In genomic region chr19:11121016-11121420, GRCm38 (mm10) we compare ENCODE assay signal across 8 mouse cellular contexts. TPM values are rescaled to one million over a fixed set of nuclear protein-coding genes. Genes with fewer than 3 reads are reported as not detected.
DNase-seq lines count a peak whose midpoint lies in the region; ATAC-seq and TF ChIP-seq lines count a peak whose summit lies in the region.
"Not testable (repeated sequence)": the region's sequence is repeated elsewhere in the genome, so short reads cannot be mapped to it uniquely, and the experiment has no call there.

No protein-coding gene starts in this region.

- not testable (repeated sequence) for TF ChIP-seq EP300 in ES-Bruce4 (IDR thresholded peaks at IDR 0.05; ENCODE audit: insufficient read depth, low read depth, low read length)

- H3K36me3 ChIP-seq in ES-Bruce4 (ENCODE audit: control insufficient read depth, insufficient read depth, low read length, poor library complexity, severe bottlenecking); forebrain, embryonic 11.5 days (ENCODE audit: control insufficient read depth, insufficient read depth, low read length); heart, embryonic 16.5 days (ENCODE audit: control insufficient read depth, insufficient read depth); liver, embryonic 13.5 days; midbrain, embryonic 15.5 days (replicated peaks); splenic B cell, adult 2 months (ENCODE audit: control insufficient read depth, insufficient read depth, low read length, poor library complexity, severe bottlenecking): not testable (repeated sequence)

- DNase-seq in cerebellum, adult 8-10 months: peak; percentile 14
- DNase-seq in forebrain, embryonic 11.5 days (ENCODE audit: low spot score): peak; percentile 59
- DNase-seq in kidney, adult 9 months: peak; percentile 4
- DNase-seq in liver, embryonic 13.5 days: not testable (repeated sequence)
- peak; percentile 28 for DNase-seq in splenic B cell, adult 2 months (ENCODE audit: low read depth, low spot score)

- not testable (repeated sequence) for H3K27ac ChIP-seq in ES-Bruce4 (ENCODE audit: insufficient read depth, low read length); forebrain, embryonic 11.5 days (ENCODE audit: low read depth, low read length); heart, embryonic 16.5 days (ENCODE audit: low read length); liver, embryonic 13.5 days
- H3K27ac ChIP-seq in midbrain, embryonic 15.5 days: peak overlapping the region; percentile 55; the same call in 1 of the 2 replicates

- not testable (repeated sequence) for H3K4me1 ChIP-seq in ES-Bruce4 (ENCODE audit: control insufficient read depth, insufficient read depth, low read length); forebrain, embryonic 11.5 days (replicated peaks; ENCODE audit: control insufficient read depth, insufficient read depth, low read length); heart, embryonic 16.5 days (ENCODE audit: control insufficient read depth, insufficient read depth, low read length); liver, embryonic 13.5 days (replicated peaks); midbrain, embryonic 15.5 days

- TF ChIP-seq CTCF in ES-Bruce4 (IDR thresholded peaks at IDR 0.05; ENCODE audit: low read depth, low read length): not testable (repeated sequence)

- H3K27me3 ChIP-seq in ES-Bruce4 (ENCODE audit: control insufficient read depth, insufficient read depth, low read length, poor library complexity, severe bottlenecking); forebrain, embryonic 11.5 days (ENCODE audit: control insufficient read depth, insufficient read depth, low read length); heart, embryonic 16.5 days (ENCODE audit: control insufficient read depth, insufficient read depth, low read length); liver, embryonic 13.5 days; midbrain, embryonic 15.5 days (replicated peaks); splenic B cell, adult 2 months (ENCODE audit: control insufficient read depth, insufficient read depth, low read length, poor library complexity, severe bottlenecking): not testable (repeated sequence)

- peak overlapping the region; percentile 44; the same call in 1 of the 2 replicates for H3K9ac ChIP-seq in ES-Bruce4 (ENCODE audit: low read depth, poor library complexity, severe bottlenecking)
- peak overlapping the region; percentile 47; the same call in 1 of the 2 replicates for H3K9ac ChIP-seq in forebrain, embryonic 11.5 days (ENCODE audit: low read length)
- H3K9ac ChIP-seq in heart, embryonic 16.5 days (ENCODE audit: low read length): peak overlapping the region; percentile 70
- not testable (repeated sequence) for H3K9ac ChIP-seq in liver, embryonic 13.5 days
- H3K9ac ChIP-seq in midbrain, embryonic 15.5 days: peak overlapping the region; percentile 34; the same call in 1 of the 2 replicates

- H3K4me3 ChIP-seq in ES-Bruce4 (ENCODE audit: low read depth, low read length): peak overlapping the region; percentile 79
- H3K4me3 ChIP-seq in forebrain, embryonic 11.5 days (ENCODE audit: low read depth, low read length): peak overlapping the region; percentile 26
- H3K4me3 ChIP-seq in heart, embryonic 16.5 days (ENCODE audit: low read length): peak overlapping the region; percentile 51
- peak overlapping the region; percentile 35 for H3K4me3 ChIP-seq in liver, embryonic 13.5 days (replicated peaks)
- H3K4me3 ChIP-seq in midbrain, embryonic 15.5 days: peak overlapping the region; percentile 38

- TF ChIP-seq POLR2A in ES-Bruce4 (IDR thresholded peaks at IDR 0.05; ENCODE audit: insufficient read depth, low read length): not testable (repeated sequence)

- peak; percentile 99 for ATAC-seq in forebrain, embryonic 11.5 days (replicated peaks; ENCODE audit: low FRiP score)
- ATAC-seq in heart, embryonic 16.5 days (replicated peaks; ENCODE audit: extremely low read depth, insufficient read depth, low FRiP score): peak; percentile 97
- peak; percentile 97 for ATAC-seq in liver, embryonic 13.5 days (ENCODE audit: low read depth)
- peak; percentile 99 for ATAC-seq in midbrain, embryonic 15.5 days (replicated peaks)

- H3K9me3 ChIP-seq in ES-Bruce4 (replicated peaks; ENCODE audit: control insufficient read depth, insufficient read depth, low read length, poor library complexity, severe bottlenecking); forebrain, embryonic 11.5 days (ENCODE audit: control insufficient read depth, low read length); heart, embryonic 16.5 days (replicated peaks; ENCODE audit: control insufficient read depth, low read length); liver, embryonic 13.5 days (replicated peaks); midbrain, embryonic 15.5 days: not testable (repeated sequence)

- 4% methylated on average over 14 of the region's 38 CpGs for WGBS in forebrain, embryonic 11.5 days
- 1% methylated on average over 13 of the region's 38 CpGs for WGBS in heart, embryonic 16.5 days
- 2% methylated on average over 22 of the region's 38 CpGs for WGBS in liver, embryonic 13.5 days (ENCODE audit: insufficient replicate concordance)
- 1% methylated on average over 14 of the region's 38 CpGs for WGBS in midbrain, embryonic 15.5 days

- peak overlapping the region; percentile 35; the same call in 1 of the 2 replicates for H3K4me2 ChIP-seq in forebrain, embryonic 11.5 days (ENCODE audit: low read depth, low read length, severe bottlenecking)
- H3K4me2 ChIP-seq in heart, embryonic 16.5 days (ENCODE audit: low read depth, low read length): peak overlapping the region; percentile 61
- peak overlapping the region; percentile 42 for H3K4me2 ChIP-seq in liver, embryonic 13.5 days
- H3K4me2 ChIP-seq in midbrain, embryonic 15.5 days: peak overlapping the region; percentile 45

RNA-seq across cellular contexts. Expression of gene 1700017D01Rik, which starts 9.7 kb away (rescaled TPM):
- polyA plus RNA-seq in ES-Bruce4 (2011; ENCODE audit: insufficient read depth, insufficient read length, low read depth, missing spikeins): not detected in 2 replicates
- not detected in 2 replicates for polyA plus RNA-seq in forebrain, embryonic 11.5 days (2014; fragmentation: Nextera tagmentation; extraction: Ambion mirVana)
- not detected in 2 replicates for polyA plus RNA-seq in heart, embryonic 16.5 days (2015; fragmentation: Nextera tagmentation; extraction: Ambion mirVana)
- not detected in 2 replicates for polyA plus RNA-seq in liver, embryonic 13.5 days (2015; fragmentation: Nextera tagmentation; extraction: Ambion mirVana)
- not detected in 2 replicates for polyA plus RNA-seq in midbrain, embryonic 15.5 days (2015; fragmentation: Nextera tagmentation; extraction: Ambion mirVana)

RNA-seq across cellular contexts. Expression of gene Ms4a8a, which starts 40.1 kb away (rescaled TPM):
- not detected in 2 replicates for polyA plus RNA-seq in ES-Bruce4 (2011; ENCODE audit: insufficient read depth, insufficient read length, low read depth, missing spikeins)
- polyA plus RNA-seq in forebrain, embryonic 11.5 days (2014; fragmentation: Nextera tagmentation; extraction: Ambion mirVana): not detected in 2 replicates
- polyA plus RNA-seq in heart, embryonic 16.5 days (2015; fragmentation: Nextera tagmentation; extraction: Ambion mirVana): 0.22 and 0.30 TPM in 2 replicates
- 0.16 TPM in 1 of 2 replicates, not detected in the other for polyA plus RNA-seq in liver, embryonic 13.5 days (2015; fragmentation: Nextera tagmentation; extraction: Ambion mirVana)
- not detected in 2 replicates for polyA plus RNA-seq in midbrain, embryonic 15.5 days (2015; fragmentation: Nextera tagmentation; extraction: Ambion mirVana)

RNA-seq across cellular contexts. Expression of gene 1700025F22Rik, which starts 44.1 kb away (rescaled TPM):
- polyA plus RNA-seq in ES-Bruce4 (2011; ENCODE audit: insufficient read depth, insufficient read length, low read depth, missing spikeins): not detected in 2 replicates
- not detected in 2 replicates for polyA plus RNA-seq in forebrain, embryonic 11.5 days (2014; fragmentation: Nextera tagmentation; extraction: Ambion mirVana)
- not detected in 2 replicates for polyA plus RNA-seq in heart, embryonic 16.5 days (2015; fragmentation: Nextera tagmentation; extraction: Ambion mirVana)
- not detected in 2 replicates for polyA plus RNA-seq in liver, embryonic 13.5 days (2015; fragmentation: Nextera tagmentation; extraction: Ambion mirVana)
- not detected in 2 replicates for polyA plus RNA-seq in midbrain, embryonic 15.5 days (2015; fragmentation: Nextera tagmentation; extraction: Ambion mirVana)

Comparison
In these comparisons a context has a peak if more than half of its experiments do, and no peak if none do; other contexts are left out.
1. H3K4me3 ChIP-seq: peak in every context shown above with its lines; median percentile 79 in ES-Bruce4; 51 in heart, embryonic 16.5 days; 38 in midbrain, embryonic 15.5 days; 35 in liver, embryonic 13.5 days; 26 in forebrain, embryonic 11.5 days.